Mouse (Mus musculus): ENCODE measurements around the gene Sugp2. TPM values are rescaled to one million over a fixed set of nuclear protein-coding genes. Genes with fewer than 3 reads are reported as not detected.

Gene Sugp2
- polyA plus RNA-seq, 1 experiment from 2014 or later = 26.2 TPM

- no peak overlapping the region for H3K4me3 ChIP-seq (ENCODE audit: low read depth, low read length)
- H3K27ac ChIP-seq (ENCODE audit: low read depth, low read length) = no peak overlapping the region
- H3K4me2 ChIP-seq = no peak overlapping the region
- H3K36me3 ChIP-seq (ENCODE audit: control insufficient read depth, insufficient read depth, low read length) = no peaks in the 10 kb centered on the region
- peaks cover 10% of the 10 kb centered on the region for H3K4me1 ChIP-seq (ENCODE audit: control insufficient read depth, insufficient read depth, low read length)
- H3K27me3 ChIP-seq (ENCODE audit: control insufficient read depth, insufficient read depth, low read length) = 0 out of 2 replicates have a peak, but pooled peaks cover 2% of the 10 kb centered on the region
- H3K9me3 ChIP-seq (replicated peaks; ENCODE audit: control insufficient read depth, low read length) = no peaks in the 10 kb centered on the region
- 80% methylated on average over 4 of the region's 4 CpGs for WGBS (ENCODE audit: insufficient replicate concordance)
- H3K9ac ChIP-seq (ENCODE audit: low read depth, low read length) = no peak overlapping the region
- no peak for ATAC-seq (replicated peaks; ENCODE audit: insufficient number of reproducible peaks, low FRiP score, low TSS enrichment)
Measured at GRCm38 (mm10) chr8:70203072-70203471, 31.0 kb upstream of the Sugp2 start.

GRCm38 (mm10) chr8:70204757-70205156 lies 29.3 kb upstream of the Sugp2 start:
- Histone ChIP-seq H3K9me3 (replicated peaks; ENCODE audit: control insufficient read depth, low read length) (no peaks in the 10 kb centered on the region), H3K9ac (ENCODE audit: low read depth, low read length) (0 out of 2 replicates have a peak overlapping the region, but pooled peaks have one; percentile 34), H3K27me3 (ENCODE audit: control insufficient read depth, insufficient read depth, low read length) (no peaks in the 10 kb centered on the region), H3K27ac (ENCODE audit: low read depth, low read length) (peak overlapping the region; percentile 85), H3K36me3 (ENCODE audit: control insufficient read depth, insufficient read depth, low read length) (no peaks in the 10 kb centered on the region), H3K4me1 (ENCODE audit: control insufficient read depth, insufficient read depth, low read length) (peaks cover 10% of the 10 kb centered on the region), H3K4me3 (ENCODE audit: low read depth, low read length) (no peak overlapping the region), H3K4me2 (peak overlapping the region; percentile 22; the same call in 1 of the 2 replicates)
- no peak for ATAC-seq (replicated peaks; ENCODE audit: insufficient number of reproducible peaks, low FRiP score, low TSS enrichment)
- 44% methylated on average over 1 of the region's 1 CpGs for WGBS (ENCODE audit: insufficient replicate concordance)

GRCm38 (mm10) chr8:70208130-70208529 lies 25.9 kb upstream of the Sugp2 start:
- no peaks in the 10 kb centered on the region for H3K36me3 ChIP-seq (ENCODE audit: control insufficient read depth, insufficient read depth, low read length)
- WGBS (ENCODE audit: insufficient replicate concordance) = 48% methylated on average over 1 of the region's 1 CpGs
- peaks cover 18% of the 10 kb centered on the region; the same call in 1 of the 2 replicates for H3K4me1 ChIP-seq (ENCODE audit: control insufficient read depth, insufficient read depth, low read length)
- no peaks in the 10 kb centered on the region for H3K9me3 ChIP-seq (replicated peaks; ENCODE audit: control insufficient read depth, low read length)
- H3K4me2 ChIP-seq = no peak overlapping the region
- H3K9ac ChIP-seq (ENCODE audit: low read depth, low read length) = no peak overlapping the region
- no peak for ATAC-seq (replicated peaks; ENCODE audit: insufficient number of reproducible peaks, low FRiP score, low TSS enrichment)
- H3K27ac ChIP-seq (ENCODE audit: low read depth, low read length) = no peak overlapping the region
- no peak overlapping the region for H3K4me3 ChIP-seq (ENCODE audit: low read depth, low read length)
- H3K27me3 ChIP-seq (ENCODE audit: control insufficient read depth, insufficient read depth, low read length) = no peaks in the 10 kb centered on the region

- H3K27ac ChIP-seq (ENCODE audit: low read depth, low read length) = no peak overlapping the region
- no peak for ATAC-seq (replicated peaks; ENCODE audit: insufficient number of reproducible peaks, low FRiP score, low TSS enrichment)
Measured at GRCm38 (mm10) chr8:70210538-70210937, 23.5 kb upstream of the Sugp2 start.

GRCm38 (mm10) chr8:70211275-70211674 lies 22.8 kb upstream of the Sugp2 start:
- peak overlapping the region; percentile 95 for H3K4me2 ChIP-seq
- no peaks in the 10 kb centered on the region for H3K9me3 ChIP-seq (replicated peaks; ENCODE audit: control insufficient read depth, low read length)
- no peaks in the 10 kb centered on the region for H3K36me3 ChIP-seq (ENCODE audit: control insufficient read depth, insufficient read depth, low read length)
- peak overlapping the region; percentile 74 for H3K9ac ChIP-seq (ENCODE audit: low read depth, low read length)
- ATAC-seq (replicated peaks; ENCODE audit: insufficient number of reproducible peaks, low FRiP score, low TSS enrichment) = no peak
- 59% methylated on average over 1 of the region's 1 CpGs for WGBS (ENCODE audit: insufficient replicate concordance)
- 0 out of 2 replicates have a peak, but pooled peaks cover 9% of the 10 kb centered on the region for H3K4me1 ChIP-seq (ENCODE audit: control insufficient read depth, insufficient read depth, low read length)
- no peak overlapping the region for H3K27ac ChIP-seq (ENCODE audit: low read depth, low read length)
- H3K27me3 ChIP-seq (ENCODE audit: control insufficient read depth, insufficient read depth, low read length) = no peaks in the 10 kb centered on the region
- H3K4me3 ChIP-seq (ENCODE audit: low read depth, low read length) = peak overlapping the region; percentile 63

More at GRCm38 (mm10) chr8:70210538-70210937, 23.5 kb upstream of the Sugp2 start:
- Histone ChIP-seq H3K4me1 (ENCODE audit: control insufficient read depth, insufficient read depth, low read length) (0 out of 2 replicates have a peak, but pooled peaks cover 9% of the 10 kb centered on the region), H3K4me3 (ENCODE audit: low read depth, low read length) (0 out of 2 replicates have a peak overlapping the region, but pooled peaks have one; percentile 8), H3K9me3 (replicated peaks; ENCODE audit: control insufficient read depth, low read length) (no peaks in the 10 kb centered on the region), H3K4me2 (peak overlapping the region; percentile 25), H3K9ac (ENCODE audit: low read depth, low read length) (no peak overlapping the region), H3K27me3 (ENCODE audit: control insufficient read depth, insufficient read depth, low read length) (no peaks in the 10 kb centered on the region), H3K36me3 (ENCODE audit: control insufficient read depth, insufficient read depth, low read length) (no peaks in the 10 kb centered on the region)
- 21% methylated on average over 8 of the region's 8 CpGs for WGBS (ENCODE audit: insufficient replicate concordance)

GRCm38 (mm10) chr8:70211726-70212111 lies 22.3 kb upstream of the Sugp2 start:
- H3K27ac ChIP-seq (ENCODE audit: low read depth, low read length) = peak overlapping the region; percentile 55
- no peaks in the 10 kb centered on the region for H3K36me3 ChIP-seq (ENCODE audit: control insufficient read depth, insufficient read depth, low read length)
- peak overlapping the region; percentile 63 for H3K4me3 ChIP-seq (ENCODE audit: low read depth, low read length)
- no peaks in the 10 kb centered on the region for H3K9me3 ChIP-seq (replicated peaks; ENCODE audit: control insufficient read depth, low read length)
- ATAC-seq (replicated peaks; ENCODE audit: insufficient number of reproducible peaks, low FRiP score, low TSS enrichment) = 0 out of 2 replicates have a peak, but pooled peaks have one; percentile 1
- peak overlapping the region; percentile 74 for H3K9ac ChIP-seq (ENCODE audit: low read depth, low read length)
- H3K4me2 ChIP-seq = peak overlapping the region; percentile 95
- H3K27me3 ChIP-seq (ENCODE audit: control insufficient read depth, insufficient read depth, low read length) = no peaks in the 10 kb centered on the region; the same call in 1 of the 2 replicates
- 2% methylated on average over 31 of the region's 31 CpGs for WGBS (ENCODE audit: insufficient replicate concordance)
- H3K4me1 ChIP-seq (ENCODE audit: control insufficient read depth, insufficient read depth, low read length) = 0 out of 2 replicates have a peak, but pooled peaks cover 9% of the 10 kb centered on the region

- WGBS (ENCODE audit: insufficient replicate concordance) = under 1% methylated on average over 64 of the region's 66 CpGs
- Histone ChIP-seq H3K36me3 (ENCODE audit: control insufficient read depth, insufficient read depth, low read length) (no peaks in the 10 kb centered on the region), H3K9me3 (replicated peaks; ENCODE audit: control insufficient read depth, low read length) (no peaks in the 10 kb centered on the region), H3K4me2 (peak within 1 kb of the TSS; percentile 95), H3K9ac (ENCODE audit: low read depth, low read length) (peak within 1 kb of the TSS; percentile 74), H3K27ac (ENCODE audit: low read depth, low read length) (peak within 1 kb of the TSS; percentile 55), H3K4me3 (ENCODE audit: low read depth, low read length) (peak within 1 kb of the TSS; percentile 63), H3K4me1 (ENCODE audit: control insufficient read depth, insufficient read depth, low read length) (0 out of 2 replicates have a peak, but pooled peaks cover 9% of the 10 kb centered on the region), H3K27me3 (ENCODE audit: control insufficient read depth, insufficient read depth, low read length) (no peaks in the 10 kb centered on the region; the same call in 1 of the 2 replicates)
- ATAC-seq (replicated peaks; ENCODE audit: insufficient number of reproducible peaks, low FRiP score, low TSS enrichment) = peak; percentile 97
Measured at GRCm38 (mm10) chr8:70212112-70213055, 21.6 kb upstream of the Sugp2 start, which contains the start of gene Slc25a42. Slc25a42 (minus strand) TSS chr8:70212305.

- no peak overlapping the region for H3K27ac ChIP-seq (ENCODE audit: low read depth, low read length)
- no peaks in the 10 kb centered on the region for H3K9me3 ChIP-seq (replicated peaks; ENCODE audit: control insufficient read depth, low read length)
- H3K4me2 ChIP-seq = no peak overlapping the region
- H3K9ac ChIP-seq (ENCODE audit: low read depth, low read length) = no peak overlapping the region
- H3K36me3 ChIP-seq (ENCODE audit: control insufficient read depth, insufficient read depth, low read length) = no peaks in the 10 kb centered on the region
- ATAC-seq (replicated peaks; ENCODE audit: insufficient number of reproducible peaks, low FRiP score, low TSS enrichment) = no peak
- 0 out of 2 replicates have a peak, but pooled peaks cover 9% of the 10 kb centered on the region for H3K4me1 ChIP-seq (ENCODE audit: control insufficient read depth, insufficient read depth, low read length)
- H3K27me3 ChIP-seq (ENCODE audit: control insufficient read depth, insufficient read depth, low read length) = no peaks in the 10 kb centered on the region; the same call in none of the 2 replicates
- no peak overlapping the region for H3K4me3 ChIP-seq (ENCODE audit: low read depth, low read length)
- 65% methylated on average over 3 of the region's 3 CpGs for WGBS (ENCODE audit: insufficient replicate concordance)
Measured at GRCm38 (mm10) chr8:70214411-70214810, 19.6 kb upstream of the Sugp2 start.
